Mouse (Mus musculus) forebrain, embryonic 14.5 days (tissue): ENCODE data around the gene Dpm3. TPM values are rescaled to one million over a fixed set of nuclear protein-coding genes. Genes with fewer than 3 reads are reported as not detected.

Experiments
- ATAC-seq: fragments of 200-750 bp; cut with Nextera tagmentation; 2 replicates; pipeline ENCODE4 v1.8.0; 2017; ENCODE audit warnings: mild to moderate bottlenecking, moderate library complexity
- DNase-seq: peaks from one replicate; pipeline ENCODE4 v3.0.0-alpha.2; 2015; ENCODE audit warnings: low spot score
- H3K27ac ChIP-seq: fragments of 300-500 bp; sonication (generic); 2 replicates; pipeline ENCODE4 v1.5.1; 2014; ENCODE audit warnings: low read depth, mild to moderate bottlenecking, control low read depth, low read length, moderate library complexity
- H3K27me3 ChIP-seq: fragments of 300-500 bp; sonication (generic); replicated peaks from 2 replicates; pipeline ENCODE4 v1.6.1; 2014; ENCODE audit warnings: low read length, control low read depth, mixed read lengths; ENCODE audit not compliant: control insufficient read depth, insufficient read depth
- H3K36me3 ChIP-seq: fragments of 300-500 bp; sonication (generic); 2 replicates; pipeline ENCODE4 v1.6.1; 2014; ENCODE audit warnings: low read length, control low read depth; ENCODE audit not compliant: control insufficient read depth, insufficient read depth
- H3K4me1 ChIP-seq: fragments of 300-500 bp; sonication (generic); 2 replicates; pipeline ENCODE4 v1.6.1; 2014; ENCODE audit warnings: antibody characterized with exemption, low read length, control low read depth; ENCODE audit not compliant: control insufficient read depth, insufficient read depth
- H3K4me2 ChIP-seq: fragments of 300-500 bp; sonication (generic); 2 replicates; pipeline ENCODE4 v1.6.1; 2014; ENCODE audit warnings: mild to moderate bottlenecking, control low read depth, low read length
- H3K4me3 ChIP-seq: fragments of 300-500 bp; sonication (generic); 2 replicates; pipeline ENCODE4 v1.5.1; 2014; ENCODE audit warnings: low read depth, low read length, control low read depth
- H3K9ac ChIP-seq: fragments of 300-500 bp; sonication (generic); 2 replicates; pipeline ENCODE4 v1.6.1; 2014; ENCODE audit warnings: mild to moderate bottlenecking, low read length, control low read depth, moderate library complexity
- H3K9me3 ChIP-seq: fragments of 300-500 bp; sonication (generic); replicated peaks from 2 replicates; pipeline ENCODE4 v1.6.1; 2016; ENCODE audit warnings: low read length, control low read depth, mixed read lengths; ENCODE audit not compliant: control insufficient read depth
- WGBS: fragments of 180-500 bp; shearing (Covaris S2); extraction: QIAGEN DNeasy Blood & Tissue Kit; methylation state at CpG from one replicate; pipeline ENCODE4 v1.1.7; 2014; 5-methylcytosine and 5-hydroxymethylcytosine counted together
- polyA plus RNA-seq: library from polyadenylated mRNA; unstranded; fragments of >200 nt; fragmentation: Nextera tagmentation; extraction: Ambion mirVana; gene quantifications from 2 replicates; pipeline ENCODE4 v1.2.1, GENCODE M21; 2014

Dpm3 gene
- polyA plus RNA-seq, 1 experiment from 2014 or later, result 112 TPM

DNA sequence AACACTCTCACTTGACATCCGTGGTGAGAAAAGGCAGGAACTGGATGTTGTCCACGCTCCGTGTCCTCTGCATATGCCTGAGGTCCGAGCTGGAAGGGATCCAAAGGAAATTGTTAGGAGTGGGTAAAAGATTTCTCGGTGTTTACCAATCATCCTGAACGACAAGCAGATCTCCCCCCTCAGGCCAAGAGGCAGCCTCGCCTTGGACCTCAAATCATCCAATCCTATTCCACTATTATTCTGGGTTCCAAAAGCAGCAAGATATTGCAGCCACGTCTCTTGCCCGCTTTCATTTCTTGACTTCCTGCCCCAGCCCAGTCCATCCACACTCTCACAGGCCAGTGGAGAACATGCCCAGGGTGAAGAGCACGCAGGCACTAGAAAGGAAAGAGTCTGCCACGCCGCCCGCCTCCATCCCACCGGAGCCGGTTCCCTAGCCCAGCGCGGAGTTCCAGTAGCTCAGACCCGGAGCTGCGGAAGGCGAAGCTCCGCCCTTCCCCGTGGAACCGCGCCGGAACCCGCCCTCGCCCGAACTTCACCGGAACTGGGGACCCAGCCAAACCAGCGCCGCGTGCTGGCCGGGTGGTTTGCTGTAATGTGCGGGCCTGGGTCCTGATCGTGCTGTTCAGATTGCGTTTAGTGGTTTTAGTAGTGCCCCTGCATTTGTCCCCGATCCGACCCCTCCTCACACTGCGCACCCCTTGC lies 11.0 kb downstream of the Dpm3 start, which contains the start of gene Slc50a1:
Slc50a1 (minus strand) TSS at position 520 of the 705 bp plus-strand sequence.
- H3K27ac ChIP-seq, result peak within 1 kb of the TSS; percentile 48; the same call in 1 of the 2 replicates
- peak within 1 kb of the TSS; percentile 77 for H3K9ac ChIP-seq
- peak within 1 kb of the TSS; percentile 50 for H3K4me3 ChIP-seq
- H3K9me3 ChIP-seq, result no peaks in the 10 kb centered on the region
- H3K4me1 ChIP-seq, result peaks cover 19% of the 10 kb centered on the region
- no peaks in the 10 kb centered on the region for H3K36me3 ChIP-seq
- ATAC-seq, result peak; percentile 60
- no peaks in the 10 kb centered on the region for H3K27me3 ChIP-seq
- H3K4me2 ChIP-seq, result peak within 1 kb of the TSS; percentile 87
- 3% methylated on average over 39 of the region's 39 CpGs for WGBS
- DNase-seq, result peak; percentile 76

- Histone ChIP-seq H3K27me3 (no peaks in the 10 kb centered on the region), H3K9ac (peak overlapping the region; percentile 77), H3K4me3 (peak overlapping the region; percentile 50), H3K4me2 (peak overlapping the region; percentile 87), H3K4me1 (peaks cover 19% of the 10 kb centered on the region), H3K9me3 (no peaks in the 10 kb centered on the region), H3K36me3 (no peaks in the 10 kb centered on the region), H3K27ac (peak overlapping the region; percentile 48; the same call in 1 of the 2 replicates)
- 58% methylated on average over 6 of the region's 6 CpGs for WGBS
- DNase-seq (peak; percentile 45), ATAC-seq (no peak)
Measured at GRCm38 (mm10) chr3:89270891-89271290, 11.7 kb downstream of the Dpm3 start.

DNA sequence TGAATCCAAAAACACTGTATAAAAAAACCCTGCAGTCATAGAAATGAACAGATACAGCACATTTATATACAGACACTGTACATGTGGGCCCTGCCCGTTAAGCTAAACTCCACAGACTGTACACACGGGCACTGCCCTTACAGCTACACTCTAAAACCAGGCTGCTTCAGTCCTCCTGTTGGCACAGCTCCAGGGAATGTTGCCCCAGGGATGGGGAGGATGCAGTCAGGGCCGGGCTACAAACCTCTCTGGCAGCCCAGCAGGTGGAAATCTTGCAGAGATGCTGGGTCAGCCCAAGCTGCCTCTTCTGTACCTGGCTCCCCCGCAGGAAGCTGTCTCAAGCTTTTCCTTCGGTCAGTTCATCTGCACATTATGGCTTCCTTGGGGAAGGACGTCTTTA lies 12.6 kb downstream of the Dpm3 start:
- Histone ChIP-seq H3K4me3 (no peak overlapping the region), H3K9me3 (no peaks in the 10 kb centered on the region), H3K9ac (no peak overlapping the region), H3K4me2 (no peak overlapping the region), H3K27ac (no peak overlapping the region), H3K36me3 (no peaks in the 10 kb centered on the region), H3K4me1 (peaks cover 19% of the 10 kb centered on the region), H3K27me3 (no peaks in the 10 kb centered on the region)
- no peak for DNase-seq
- 51% methylated on average over 6 of the region's 6 CpGs for WGBS
- ATAC-seq, result no peak

GRCm38 (mm10) chr3:89276061-89276460 lies 16.9 kb downstream of the Dpm3 start:
- H3K4me2 ChIP-seq, result no peak overlapping the region
- H3K36me3 ChIP-seq, result no peaks in the 10 kb centered on the region
- 0 out of 2 replicates have a peak, but pooled peaks cover 11% of the 10 kb centered on the region for H3K27me3 ChIP-seq

GRCm38 (mm10) chr3:89277281-89278021 lies 18.3 kb downstream of the Dpm3 start:
- H3K4me3 ChIP-seq, result no peak overlapping the region
- peak overlapping the region; percentile 16 for H3K4me2 ChIP-seq
- H3K27me3 ChIP-seq, result 0 out of 2 replicates have a peak, but pooled peaks cover 13% of the 10 kb centered on the region
- no peak for ATAC-seq
- 0 out of 2 replicates have a peak overlapping the region, but pooled peaks have one; percentile 29 for H3K9ac ChIP-seq
- no peaks in the 10 kb centered on the region for H3K9me3 ChIP-seq
- H3K4me1 ChIP-seq, result peaks cover 15% of the 10 kb centered on the region
- no peak overlapping the region for H3K27ac ChIP-seq
- no peaks in the 10 kb centered on the region for H3K36me3 ChIP-seq
- 61% methylated on average over 14 of the region's 14 CpGs for WGBS
- DNase-seq, result no peak

More at GRCm38 (mm10) chr3:89276061-89276460, 16.9 kb downstream of the Dpm3 start:
- Histone ChIP-seq H3K4me3 (no peak overlapping the region), H3K9me3 (no peaks in the 10 kb centered on the region), H3K27ac (no peak overlapping the region), H3K9ac (no peak overlapping the region), H3K4me1 (peaks cover 11% of the 10 kb centered on the region)
- WGBS, result 92% methylated on average over 13 of the region's 13 CpGs
- ATAC-seq (no peak), DNase-seq (no peak)

- H3K36me3 ChIP-seq, result no peaks in the 10 kb centered on the region
- peak overlapping the region; percentile 88; the same call in 1 of the 2 replicates for H3K4me2 ChIP-seq
- ATAC-seq (no peak), DNase-seq (no peak)
- H3K27ac ChIP-seq, result no peak overlapping the region
- no peak overlapping the region for H3K4me3 ChIP-seq
- H3K9me3 ChIP-seq, result no peaks in the 10 kb centered on the region
- peaks cover 15% of the 10 kb centered on the region for H3K4me1 ChIP-seq
- H3K27me3 ChIP-seq, result 0 out of 2 replicates have a peak, but pooled peaks cover 13% of the 10 kb centered on the region
- WGBS, result 87% methylated on average over 7 of the region's 7 CpGs
- H3K9ac ChIP-seq, result no peak overlapping the region
Measured at GRCm38 (mm10) chr3:89278107-89278506, 18.9 kb downstream of the Dpm3 start.

GRCm38 (mm10) chr3:89278643-89279042 lies 19.5 kb downstream of the Dpm3 start:
- ATAC-seq, result no peak

GRCm38 (mm10) chr3:89279153-89279890 lies 20.2 kb downstream of the Dpm3 start:
- 0 out of 2 replicates have a peak, but pooled peaks cover 13% of the 10 kb centered on the region for H3K27me3 ChIP-seq
- ATAC-seq, result peak; percentile 80
- H3K9ac ChIP-seq, result peak overlapping the region; percentile 60

More at GRCm38 (mm10) chr3:89278643-89279042, 19.5 kb downstream of the Dpm3 start:
- Histone ChIP-seq H3K36me3 (no peaks in the 10 kb centered on the region), H3K27me3 (0 out of 2 replicates have a peak, but pooled peaks cover 13% of the 10 kb centered on the region), H3K9me3 (no peaks in the 10 kb centered on the region), H3K4me2 (peak overlapping the region; percentile 88), H3K4me1 (peaks cover 15% of the 10 kb centered on the region), H3K4me3 (peak overlapping the region; percentile 41), H3K27ac (no peak overlapping the region), H3K9ac (peak overlapping the region; percentile 60; the same call in 1 of the 2 replicates)
- WGBS, result 32% methylated on average over 8 of the region's 8 CpGs
- DNase-seq, result no peak

More at GRCm38 (mm10) chr3:89279153-89279890, 20.2 kb downstream of the Dpm3 start:
- Histone ChIP-seq H3K4me1 (peaks cover 15% of the 10 kb centered on the region), H3K4me3 (peak overlapping the region; percentile 41), H3K36me3 (no peaks in the 10 kb centered on the region), H3K9me3 (no peaks in the 10 kb centered on the region), H3K27ac (peak overlapping the region; percentile 23; the same call in 1 of the 2 replicates), H3K4me2 (peak overlapping the region; percentile 88)
- peak; percentile 80 for DNase-seq
- WGBS, result 2% methylated on average over 35 of the region's 35 CpGs
